Mouse (Mus musculus): ENCODE data around the gene Pla2g2d. TPM values are rescaled to one million over a fixed set of nuclear protein-coding genes. Genes with fewer than 3 reads are reported as not detected.

Pla2g2d gene
- total and polyA plus RNA-seq, 2 experiments from 2014 or later: not detected

- Histone ChIP-seq H3K4me2 (ENCODE audit: low read depth, low read length) (no peak overlapping the region), H3K27ac (ENCODE audit: low read depth) (no peak overlapping the region), H3K27me3 (ENCODE audit: control insufficient read depth, insufficient read depth, low read length) (peaks cover 57% of the 10 kb centered on the region), H3K9ac (replicated peaks; ENCODE audit: low read depth, low read length) (no peak overlapping the region), H3K4me3 (ENCODE audit: low read depth, low read length) (no peak overlapping the region), H3K36me3 (replicated peaks; ENCODE audit: control insufficient read depth, insufficient read depth, low read length) (no peaks in the 10 kb centered on the region), H3K9me3 (replicated peaks; ENCODE audit: control insufficient read depth, low read length) (peaks cover 5% of the 10 kb centered on the region; the same call in 1 of the 2 replicates), H3K4me1 (ENCODE audit: control insufficient read depth, insufficient read depth) (peaks cover 6% of the 10 kb centered on the region; the same call in 1 of the 2 replicates)
- DNase-seq (ENCODE audit: low spot score) (no peak), ATAC-seq (ENCODE audit: insufficient read depth, low read depth) (no peak)
- WGBS: 86% methylated on average over 2 of the region's 2 CpGs
- 0 out of 2 replicates have a peak, but pooled peaks have one; percentile 14 for TF ChIP-seq CTCF (IDR thresholded peaks at IDR 0.05; ENCODE audit: low read depth)
- no peak for TF ChIP-seq EP300 (IDR thresholded peaks at IDR 0.05; ENCODE audit: low read depth)
Observed at GRCm38 (mm10) chr4:138824660-138825059, 49.1 kb downstream of the Pla2g2d start.

- Histone ChIP-seq H3K36me3 (replicated peaks; ENCODE audit: control insufficient read depth, insufficient read depth, low read length) (no peaks in the 10 kb centered on the region), H3K9me3 (replicated peaks; ENCODE audit: control insufficient read depth, low read length) (peaks cover 5% of the 10 kb centered on the region; the same call in 1 of the 2 replicates), H3K9ac (replicated peaks; ENCODE audit: low read depth, low read length) (no peak overlapping the region), H3K4me3 (ENCODE audit: low read depth, low read length) (no peak overlapping the region), H3K27me3 (ENCODE audit: control insufficient read depth, insufficient read depth, low read length) (peaks cover 56% of the 10 kb centered on the region), H3K4me2 (ENCODE audit: low read depth, low read length) (no peak overlapping the region), H3K27ac (ENCODE audit: low read depth) (no peak overlapping the region), H3K4me1 (ENCODE audit: control insufficient read depth, insufficient read depth) (peaks cover 6% of the 10 kb centered on the region; the same call in 1 of the 2 replicates)
- TF ChIP-seq EP300 (IDR thresholded peaks at IDR 0.05; ENCODE audit: low read depth): no peak
- no peak for TF ChIP-seq CTCF (IDR thresholded peaks at IDR 0.05; ENCODE audit: low read depth)
- ATAC-seq (ENCODE audit: insufficient read depth, low read depth) (peak; percentile 64), DNase-seq (ENCODE audit: low spot score) (peak; percentile 64)
- WGBS: 28% methylated on average over 18 of the region's 18 CpGs
Observed at GRCm38 (mm10) chr4:138825751-138826567, 50.4 kb downstream of the Pla2g2d start.

- DNase-seq (ENCODE audit: low spot score) (no peak), ATAC-seq (ENCODE audit: insufficient read depth, low read depth) (no peak)
- TF ChIP-seq EP300 (IDR thresholded peaks at IDR 0.05; ENCODE audit: low read depth): no peak
- TF ChIP-seq CTCF (IDR thresholded peaks at IDR 0.05; ENCODE audit: low read depth): no peak
- no peak overlapping the region for H3K4me2 ChIP-seq (ENCODE audit: low read depth, low read length)
- H3K27ac ChIP-seq (ENCODE audit: low read depth): no peak overlapping the region
- 43% methylated on average over 11 of the region's 11 CpGs for WGBS
- no peak overlapping the region for H3K4me3 ChIP-seq (ENCODE audit: low read depth, low read length)
- H3K4me1 ChIP-seq (ENCODE audit: control insufficient read depth, insufficient read depth): peaks cover 6% of the 10 kb centered on the region; the same call in 1 of the 2 replicates
- H3K9me3 ChIP-seq (replicated peaks; ENCODE audit: control insufficient read depth, low read length): peaks cover 5% of the 10 kb centered on the region; the same call in 1 of the 2 replicates
- H3K27me3 ChIP-seq (ENCODE audit: control insufficient read depth, insufficient read depth, low read length): peaks cover 64% of the 10 kb centered on the region
- H3K36me3 ChIP-seq (replicated peaks; ENCODE audit: control insufficient read depth, insufficient read depth, low read length): no peaks in the 10 kb centered on the region
- H3K9ac ChIP-seq (replicated peaks; ENCODE audit: low read depth, low read length): no peak overlapping the region
Observed at GRCm38 (mm10) chr4:138827147-138827546, 51.6 kb downstream of the Pla2g2d start.

Other genes starting within 250 kb of the Pla2g2d start
- not detected in 2 replicates for gene Vwa5b1, start 139.9 kb upstream of the Pla2g2d start, total RNA-seq (2014; rRNA removed; ENCODE audit: low replicate concordance)
- not detected in 2 replicates for gene Vwa5b1, start 139.9 kb upstream of the Pla2g2d start, polyA plus RNA-seq (2015; fragmentation: Nextera tagmentation; extraction: Ambion mirVana)
- gene Pla2g2c, start 50.9 kb upstream of the Pla2g2d start, total RNA-seq (2014; rRNA removed; ENCODE audit: low replicate concordance): 1.0 TPM in 1 of 2 replicates, not detected in the other
- 0.11 and 0.27 TPM in 2 replicates for gene Pla2g2c, start 50.9 kb upstream of the Pla2g2d start, polyA plus RNA-seq (2015; fragmentation: Nextera tagmentation; extraction: Ambion mirVana)
- 1.9 and 2.0 TPM in 2 replicates for gene Ubxn10, start 38.6 kb upstream of the Pla2g2d start, total RNA-seq (2014; rRNA removed; ENCODE audit: low replicate concordance)
- gene Ubxn10, start 38.6 kb upstream of the Pla2g2d start, polyA plus RNA-seq (2015; fragmentation: Nextera tagmentation; extraction: Ambion mirVana): 0.98 and 1.0 TPM in 2 replicates
- not detected in 2 replicates for gene Pla2g2f, start 18.1 kb upstream of the Pla2g2d start, total RNA-seq (2014; rRNA removed; ENCODE audit: low replicate concordance)
- gene Pla2g2f, start 18.1 kb upstream of the Pla2g2d start, polyA plus RNA-seq (2015; fragmentation: Nextera tagmentation; extraction: Ambion mirVana): not detected in 2 replicates
- gene Pla2g5, start 87.7 kb downstream of the Pla2g2d start, total RNA-seq (2014; rRNA removed; ENCODE audit: low replicate concordance): 1.6 and 9.2 TPM in 2 replicates
- 4.7 and 6.2 TPM in 2 replicates for gene Pla2g5, start 87.7 kb downstream of the Pla2g2d start, polyA plus RNA-seq (2015; fragmentation: Nextera tagmentation; extraction: Ambion mirVana)
- gene Gm13030, start 98.2 kb downstream of the Pla2g2d start, total RNA-seq (2014; rRNA removed; ENCODE audit: low replicate concordance): not detected in 2 replicates
- gene Gm13030, start 98.2 kb downstream of the Pla2g2d start, polyA plus RNA-seq (2015; fragmentation: Nextera tagmentation; extraction: Ambion mirVana): not detected in 2 replicates
- not detected in 2 replicates for gene Pla2g2e, start 102.2 kb downstream of the Pla2g2d start, total RNA-seq (2014; rRNA removed; ENCODE audit: low replicate concordance)
- 0.15 and 0.30 TPM in 2 replicates for gene Pla2g2e, start 102.2 kb downstream of the Pla2g2d start, polyA plus RNA-seq (2015; fragmentation: Nextera tagmentation; extraction: Ambion mirVana)
- 5.8 and 12.4 TPM in 2 replicates for gene Otud3, start 138.2 kb downstream of the Pla2g2d start, total RNA-seq (2014; rRNA removed; ENCODE audit: low replicate concordance)
- 3.5 and 4.1 TPM in 2 replicates for gene Otud3, start 138.2 kb downstream of the Pla2g2d start, polyA plus RNA-seq (2015; fragmentation: Nextera tagmentation; extraction: Ambion mirVana)
- not detected in 2 replicates for gene Rnf186, start 191.4 kb downstream of the Pla2g2d start, total RNA-seq (2014; rRNA removed; ENCODE audit: low replicate concordance)
- gene Rnf186, start 191.4 kb downstream of the Pla2g2d start, polyA plus RNA-seq (2015; fragmentation: Nextera tagmentation; extraction: Ambion mirVana): 0.10 TPM in 1 of 2 replicates, not detected in the other
- gene Tmco4, start 197.2 kb downstream of the Pla2g2d start, total RNA-seq (2014; rRNA removed; ENCODE audit: low replicate concordance): 16.9 and 18.8 TPM in 2 replicates
- 6.2 and 7.7 TPM in 2 replicates for gene Tmco4, start 197.2 kb downstream of the Pla2g2d start, polyA plus RNA-seq (2015; fragmentation: Nextera tagmentation; extraction: Ambion mirVana)